Mouse (Mus musculus): ENCODE data around the gene Speer4c. TPM values are rescaled to one million over a fixed set of nuclear protein-coding genes. Genes with fewer than 3 reads are reported as not detected.

The Speer4c gene
- polyA plus RNA-seq, 1 experiment = not detected

Other genes starting within 250 kb of the Speer4c start
- not detected in 2 replicates for gene Gm21149, start 237.7 kb downstream of the Speer4c start, polyA plus RNA-seq (2012; rRNA removed)
- not detected in 2 replicates for gene Gm21190, start 185.0 kb downstream of the Speer4c start, polyA plus RNA-seq (2012; rRNA removed)
- not detected in 2 replicates for gene Gm21083, start 136.9 kb downstream of the Speer4c start, polyA plus RNA-seq (2012; rRNA removed)
- gene Speer4d, start 95.2 kb downstream of the Speer4c start, polyA plus RNA-seq (2012; rRNA removed) = not detected in 2 replicates
- not detected in 2 replicates for gene 4930572O03Rik, start 57.2 kb downstream of the Speer4c start, polyA plus RNA-seq (2012; rRNA removed)
- gene Cacna2d1, start 220.4 kb upstream of the Speer4c start, polyA plus RNA-seq (2012; rRNA removed) = 6.2 and 6.4 TPM in 2 replicates